Mouse (Mus musculus): ENCODE data around the gene Klf5. TPM values are rescaled to one million over a fixed set of nuclear protein-coding genes. Genes with fewer than 3 reads are reported as not detected.

Klf5 gene
- total and polyA plus RNA-seq, 3 experiments = 0.69 to 3.9 TPM; not detected in 1

DNA sequence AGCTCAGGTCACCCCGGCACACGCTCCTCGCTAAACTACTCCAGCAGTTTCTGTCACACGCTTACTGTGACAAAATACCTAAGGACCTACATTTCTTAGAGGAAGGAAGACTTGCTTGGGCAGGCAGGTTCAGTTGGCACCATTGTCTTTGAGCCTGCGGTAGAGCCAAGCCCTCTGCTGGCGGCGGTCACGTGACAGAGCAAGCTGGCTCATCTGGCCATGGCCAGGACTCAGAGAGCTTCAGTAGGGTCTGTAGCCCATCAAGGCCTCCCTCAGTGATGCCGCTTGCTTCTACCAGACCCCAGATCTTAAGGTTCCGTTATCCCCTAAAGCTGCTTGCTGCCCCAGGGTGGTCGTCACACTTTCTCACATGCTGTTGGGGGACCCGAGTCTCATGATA lies 36.5 kb upstream of the Klf5 start:
- Histone ChIP-seq H3K4me3 (ENCODE audit: control insufficient read depth in 1 of 2, insufficient read depth in 1 of 2, low read depth in 2 of 2, low read length in 2 of 2) (no peak overlapping the region), H3K9ac (ENCODE audit: control insufficient read depth, low read depth, low read length, poor library complexity, severe bottlenecking) (no peak overlapping the region), H3K36me3 (ENCODE audit: control insufficient read depth in 1 of 2, insufficient read depth in 2 of 2, low read length in 2 of 2) (peaks cover 0 to 14% of the 10 kb centered on the region in 2 experiments; a peak in 2 of 4 replicates), H3K79me2 (ENCODE audit: control insufficient read depth, insufficient read depth, low read length, poor library complexity) (no peaks in the 10 kb centered on the region), H3K27me3 (ENCODE audit: control insufficient read depth in 1 of 2, insufficient read depth in 2 of 2, low read length in 2 of 2) (no peaks in the 10 kb centered on the region), H3K9me3 (replicated peaks; ENCODE audit: insufficient read depth, low read length) (no peaks in the 10 kb centered on the region), H3K4me1 (ENCODE audit: control insufficient read depth in 1 of 2, insufficient read depth in 2 of 2, low read length in 2 of 2) (peaks cover 8 to 16% of the 10 kb centered on the region in 2 experiments), H3K27ac (ENCODE audit: control insufficient read depth, low read depth, low read length) (no peak overlapping the region)
- DNase-seq (ENCODE audit: low read depth, low spot score) = no peak
- TF ChIP-seq MAZ (IDR thresholded peaks at IDR 0.05; ENCODE audit: low read depth, low read length) = no peak
- no peak for TF ChIP-seq MYB (IDR thresholded peaks at IDR 0.05; ENCODE audit: low read depth, low read length)
- TF ChIP-seq MYC (IDR thresholded peaks at IDR 0.05; ENCODE audit: low read depth, low read length) = no peak
- TF ChIP-seq ZMIZ1 (IDR thresholded peaks at IDR 0.05; ENCODE audit: low read depth, low read length) = no peak
- no peak for TF ChIP-seq GABPA (IDR thresholded peaks at IDR 0.05; ENCODE audit: low read depth, low read length)
- TF ChIP-seq HCFC1 (IDR thresholded peaks at IDR 0.05; ENCODE audit: low read depth, low read length) = no peak
- TF ChIP-seq KAT2A (conservative IDR thresholded peaks at IDR 0.05; ENCODE audit: low read depth, low read length) = no peak
- TF ChIP-seq MEF2A (IDR thresholded peaks at IDR 0.05; ENCODE audit: extremely low read depth, insufficient replicate concordance, low read depth, low read length, poor library complexity, severe bottlenecking) = no peak
- no peak for TF ChIP-seq JUND (IDR thresholded peaks at IDR 0.05; ENCODE audit: low read depth, low read length)
- no peak for TF ChIP-seq E2F4 (IDR thresholded peaks at IDR 0.05; ENCODE audit: borderline replicate concordance, low read depth, low read length)
- TF ChIP-seq ETS1 (IDR thresholded peaks at IDR 0.05; ENCODE audit: low read depth, low read length) = no peak
- no peak for TF ChIP-seq RCOR1 (IDR thresholded peaks at IDR 0.05; ENCODE audit: low read depth, low read length)

DNA sequence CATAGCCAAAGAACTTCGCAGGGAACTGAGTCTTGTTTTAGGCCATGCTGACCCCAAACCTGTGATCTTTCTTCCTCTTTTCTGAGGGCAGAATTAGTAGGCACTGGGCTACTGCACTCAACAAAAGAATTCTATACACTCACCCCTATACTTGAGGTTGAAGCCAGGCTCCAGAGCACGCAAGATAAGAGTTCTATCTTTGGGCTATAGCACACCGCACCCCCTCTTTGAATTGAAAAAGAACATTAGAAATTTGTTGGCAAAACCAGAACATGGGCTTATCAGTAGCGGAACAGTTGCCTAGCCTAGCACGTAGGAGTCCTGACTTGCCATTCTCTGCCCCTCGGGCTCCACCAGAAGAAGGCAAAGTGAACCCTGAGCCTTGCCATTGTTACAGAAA lies 34.7 kb upstream of the Klf5 start:
- Histone ChIP-seq H3K79me2 (ENCODE audit: control insufficient read depth, insufficient read depth, low read length, poor library complexity) (no peaks in the 10 kb centered on the region), H3K9ac (ENCODE audit: control insufficient read depth, low read depth, low read length, poor library complexity, severe bottlenecking) (peak overlapping the region; percentile 52), H3K27ac (ENCODE audit: control insufficient read depth, low read depth, low read length) (peak overlapping the region; percentile 94), H3K4me1 (ENCODE audit: control insufficient read depth in 1 of 2, insufficient read depth in 2 of 2, low read length in 2 of 2) (peaks cover 8 to 16% of the 10 kb centered on the region in 2 experiments), H3K27me3 (ENCODE audit: control insufficient read depth in 1 of 2, insufficient read depth in 2 of 2, low read length in 2 of 2) (no peaks in the 10 kb centered on the region), H3K4me3 (ENCODE audit: control insufficient read depth in 1 of 2, insufficient read depth in 1 of 2, low read depth in 2 of 2, low read length in 2 of 2) (peak overlapping the region; percentile 42 to 48), H3K36me3 (ENCODE audit: control insufficient read depth in 1 of 2, insufficient read depth in 2 of 2, low read length in 2 of 2) (peaks cover 0 to 14% of the 10 kb centered on the region in 2 experiments; a peak in 2 of 4 replicates), H3K9me3 (replicated peaks; ENCODE audit: insufficient read depth, low read length) (no peaks in the 10 kb centered on the region)
- DNase-seq (ENCODE audit: low read depth, low spot score) = peak; percentile 93
- TF ChIP-seq MEF2A (IDR thresholded peaks at IDR 0.05; ENCODE audit: extremely low read depth, insufficient replicate concordance, low read depth, low read length, poor library complexity, severe bottlenecking) (peak; percentile 88; the same call in 1 of the 2 replicates), NRF1 (IDR thresholded peaks at IDR 0.05; ENCODE audit: insufficient read depth, low read depth, low read length, poor library complexity, severe bottlenecking) (no peak), CHD1 (IDR thresholded peaks at IDR 0.05; ENCODE audit: low read depth, low read length) (no peak), MYC (IDR thresholded peaks at IDR 0.05; ENCODE audit: low read depth, low read length) (no peak; the same call in 1 of the 2 replicates), ZC3H11A (IDR thresholded peaks at IDR 0.05; ENCODE audit: low read depth, low read length) (no peak), MAFK (IDR thresholded peaks at IDR 0.05; ENCODE audit: borderline replicate concordance, low read depth, low read length) (peak; percentile 51; the same call in 1 of the 2 replicates), USF1 (IDR thresholded peaks at IDR 0.05; ENCODE audit: low read depth, low read length) (no peak), CHD2 (IDR thresholded peaks at IDR 0.05; ENCODE audit: low read length) (no peak), CTCF (IDR thresholded peaks at IDR 0.05 in 2 of 3, conservative IDR thresholded peaks at IDR 0.05 in 1 of 3; ENCODE audit: control insufficient read depth in 1 of 3, insufficient read depth in 1 of 3, low read depth in 2 of 3, low read length in 3 of 3, poor library complexity in 1 of 3, severe bottlenecking in 1 of 3) (no peak), MAZ (IDR thresholded peaks at IDR 0.05; ENCODE audit: low read depth, low read length) (no peak), RCOR1 (IDR thresholded peaks at IDR 0.05; ENCODE audit: low read depth, low read length) (peak; percentile 86; the same call in 1 of the 2 replicates), SIN3A (IDR thresholded peaks at IDR 0.05; ENCODE audit: low read length) (peak; percentile 70), MXI1 (IDR thresholded peaks at IDR 0.05; ENCODE audit: low read depth, low read length) (peak; percentile 33; the same call in 1 of the 2 replicates), ZMIZ1 (IDR thresholded peaks at IDR 0.05; ENCODE audit: low read depth, low read length) (no peak), SMC3 (IDR thresholded peaks at IDR 0.05; ENCODE audit: low read depth, low read length) (no peak; the same call in 1 of the 2 replicates), ZKSCAN1 (IDR thresholded peaks at IDR 0.05; ENCODE audit: low read depth, low read length) (no peak), JUND (IDR thresholded peaks at IDR 0.05; ENCODE audit: low read depth, low read length) (0 out of 2 replicates have a peak, but pooled peaks have one; percentile 51), KAT2A (conservative IDR thresholded peaks at IDR 0.05; ENCODE audit: low read depth, low read length) (no peak), EP300 (IDR thresholded peaks at IDR 0.05; ENCODE audit: low read depth in 1 of 2, low read length in 2 of 2) (peak; percentile 93 to 94), TAL1 (IDR thresholded peaks at IDR 0.05; ENCODE audit: low read length) (peak; percentile 89), POLR2A (IDR thresholded peaks at IDR 0.05; ENCODE audit: control insufficient read depth in 1 of 2, insufficient read depth in 1 of 2, low read depth in 1 of 2, low read length in 2 of 2, poor library complexity in 1 of 2) (peak in 1 of 2 experiments; percentile 24; a peak in 1 of 4 replicates), UBTF (IDR thresholded peaks at IDR 0.05; ENCODE audit: borderline replicate concordance, insufficient read depth, low read depth, low read length) (no peak), POLR2AphosphoS5 (IDR thresholded peaks at IDR 0.05; ENCODE audit: borderline replicate concordance, low read depth, low read length) (no peak), HCFC1 (IDR thresholded peaks at IDR 0.05; ENCODE audit: low read depth, low read length) (peak; percentile 62), GABPA (IDR thresholded peaks at IDR 0.05; ENCODE audit: low read depth, low read length) (no peak)

All from MEL (cell line).